Mouse (Mus musculus) gastrocnemius, postnatal 14 days (tissue): ENCODE measurements around the gene Gpam. TPM values are rescaled to one million over a fixed set of nuclear protein-coding genes. Genes with fewer than 3 reads are reported as not detected.
"Not testable (repeated sequence)": the region's sequence is repeated elsewhere in the genome, so short reads cannot be mapped to it uniquely, and the experiment has no call there.

Experiments
- DNase-seq: peaks from one replicate; pipeline ENCODE4 v3.0.0; 2021; ENCODE audit warnings: mixed read lengths
- intact Hi-C: fragments of 180-260 bp; cut with DNase I; formaldehyde crosslinking; loops from one replicate; pipeline ENCODE4 v1.15.1; 2025; ENCODE audit warnings: low total_unique reads
- long read RNA-seq, 2 experiments: library from polyadenylated mRNA; stranded (forward); transcript quantifications; one replicate each; pipeline ENCODE4 v2.0.0; 2021
- total RNA-seq, 2 experiments: library from RNA; stranded (reverse); gene quantifications; 2 replicates each; pipeline ENCODE4 v1.2.3; 2021

Gpam gene
- 100 to 1,000 TPM; 118 to 123 TPM for total RNA-seq
- long read RNA-seq, experiment 1, transcript Gpam-201 (21 exons, 3,832 nt): major isoform, 23 of 93 reads
- long read RNA-seq, experiment 1, partial matches to known transcripts: 45 of 93 reads
- long read RNA-seq, experiment 1, other reads (novel, unspliced or antisense): 25 of 93 reads
- long read RNA-seq, experiment 2, transcript Gpam-201 (21 exons, 3,832 nt): major isoform, 54 of 176 reads
- long read RNA-seq, experiment 2, partial matches to known transcripts: 86 of 176 reads
- long read RNA-seq, experiment 2, other reads (novel, unspliced or antisense): 36 of 176 reads

- no peak for DNase-seq
- intact Hi-C loops: loop anchor here (5.0 kb wide), 1 partner anchor 50 kb away; no protein-coding TSS in a partner anchor
These were observed at the start of gene Gpam for GRCm38 (mm10) chr19:55127072-55127718. Gpam (minus strand) TSS chr19:55127238.

DNA sequence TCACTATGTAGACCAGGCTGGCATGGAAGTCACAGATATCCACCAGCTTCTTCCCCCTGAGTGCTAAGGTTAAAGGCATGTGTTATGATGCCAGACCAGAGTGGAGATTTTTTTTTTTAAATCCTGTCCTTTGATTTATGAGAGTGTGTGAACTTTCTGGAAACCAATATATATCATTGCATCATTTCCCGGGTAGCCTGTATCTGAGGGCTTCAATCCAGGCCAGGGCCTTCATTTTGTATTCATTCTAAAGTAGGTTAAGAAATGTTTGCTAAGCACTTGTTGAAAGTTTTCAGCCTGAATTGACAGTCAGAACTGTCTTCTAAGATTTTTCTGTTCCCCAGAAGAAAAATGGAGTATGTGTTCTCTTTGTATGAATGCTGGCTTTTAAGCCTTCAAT, 44.5 kb upstream of the Gpam start:
- intact Hi-C loops: no loop called here
- no peak for DNase-seq

DNA sequence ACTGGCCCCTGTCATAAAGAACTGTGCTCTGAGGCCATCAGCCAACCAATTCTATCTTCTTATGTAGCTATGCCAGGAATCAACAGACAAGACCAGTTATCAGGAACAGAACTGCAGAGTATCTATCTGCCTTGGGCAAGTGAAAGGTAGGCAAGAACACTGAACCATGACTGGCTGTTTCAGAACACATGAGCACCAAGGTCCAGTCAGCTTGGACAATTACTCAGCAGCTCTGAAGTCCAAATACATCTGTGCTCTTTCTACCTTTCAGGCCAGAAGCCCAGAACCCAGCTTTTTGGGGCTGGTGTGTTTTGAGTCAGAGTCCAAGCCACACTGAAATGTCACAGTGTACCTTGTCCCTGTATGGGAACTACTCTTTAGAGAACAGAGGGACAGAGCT, 43.4 kb upstream of the Gpam start:
- intact Hi-C loops: no loop called here

GRCm38 (mm10) chr19:55169236-55169729, 42.2 kb upstream of the Gpam start:
- intact Hi-C loops, DNase-seq: not testable (repeated sequence)

More for the DNA sequence above, 43.4 kb upstream of the Gpam start:
- no peak for DNase-seq

DNA sequence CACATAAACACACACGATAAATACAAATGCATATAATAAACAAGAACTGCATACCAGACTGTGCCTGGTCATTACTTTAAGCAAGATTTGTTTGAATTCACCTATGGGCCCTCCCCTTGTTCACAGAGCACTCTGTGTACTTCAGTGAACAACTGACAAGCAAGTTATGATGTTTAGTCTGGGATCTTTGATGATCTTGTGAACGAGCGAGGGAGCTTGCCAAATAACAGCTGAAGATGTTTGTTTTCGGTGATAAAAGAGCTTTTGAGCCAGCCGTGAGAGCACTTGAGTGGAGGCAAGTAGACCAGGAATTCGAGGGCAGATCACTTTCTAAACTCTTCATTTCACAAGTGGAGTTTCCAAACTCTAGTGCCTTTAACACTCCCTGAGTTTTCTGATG, 41.3 kb upstream of the Gpam start:
- intact Hi-C loops: no loop called here
- no peak for DNase-seq

GRCm38 (mm10) chr19:55167741-55168140, 40.7 kb upstream of the Gpam start:
- DNase-seq: no peak
- intact Hi-C loops: no loop called here

- intact Hi-C loops: no loop called here
- no peak for DNase-seq
These were observed 39.7 kb upstream of the Gpam start for GRCm38 (mm10) chr19:55166741-55167140.

- no peak for DNase-seq
- intact Hi-C loops: no loop called here
These were observed 38.9 kb upstream of the Gpam start for GRCm38 (mm10) chr19:55165954-55166353.

DNA sequence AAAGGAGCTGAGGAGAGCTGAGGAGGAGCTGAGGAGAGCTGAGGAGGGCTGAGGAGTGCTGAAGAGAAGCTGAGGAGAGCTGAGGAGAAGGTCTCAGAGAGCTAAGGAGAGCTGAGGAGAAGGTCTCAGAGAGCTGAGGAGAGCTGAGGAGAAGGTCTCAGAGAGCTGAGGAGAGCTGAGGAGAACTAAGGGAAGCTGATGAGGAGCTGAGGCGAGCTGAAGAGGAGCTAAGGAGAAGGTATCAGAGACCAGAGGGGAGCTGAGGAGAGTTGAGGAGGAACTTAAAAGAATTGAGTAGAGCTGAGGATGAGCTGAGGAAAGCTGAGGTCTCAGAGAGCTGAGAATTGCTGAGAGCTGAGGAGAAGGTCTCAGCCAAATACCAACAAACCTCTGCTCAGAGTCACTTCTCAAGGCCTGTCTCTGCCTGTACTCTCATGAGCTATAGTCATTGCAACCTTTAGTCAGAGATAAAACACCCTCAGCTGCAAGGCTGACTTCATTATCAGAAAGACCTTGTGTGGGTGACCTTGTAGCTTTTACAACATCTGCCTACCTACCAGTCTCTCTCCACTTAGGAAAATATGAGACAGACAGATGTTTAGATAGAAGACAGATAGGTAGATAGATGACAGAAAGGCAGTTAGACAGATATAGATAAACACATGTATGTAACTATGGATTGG, 38.3 kb upstream of the Gpam start:
- no peak for DNase-seq
- intact Hi-C loops: no loop called here

GRCm38 (mm10) chr19:55164162-55164561, 37.1 kb upstream of the Gpam start:
- intact Hi-C loops: no loop called here
- DNase-seq: no peak

- intact Hi-C loops: no loop called here
- DNase-seq: no peak
These were observed 35.2 kb upstream of the Gpam start for GRCm38 (mm10) chr19:55162271-55162670.

GRCm38 (mm10) chr19:55159826-55160225, 32.8 kb upstream of the Gpam start:
- intact Hi-C loops: no loop called here
- no peak for DNase-seq

GRCm38 (mm10) chr19:55158606-55159005, 31.6 kb upstream of the Gpam start:
- DNase-seq: no peak
- intact Hi-C loops: no loop called here

- intact Hi-C loops: no loop called here
- no peak for DNase-seq
These were observed 30.0 kb upstream of the Gpam start for GRCm38 (mm10) chr19:55157029-55157428.

- DNase-seq: no peak
- intact Hi-C loops: no loop called here
These were observed 25.9 kb upstream of the Gpam start for GRCm38 (mm10) chr19:55152983-55153382.

- DNase-seq, intact Hi-C loops: not testable (repeated sequence)
These were observed 25.2 kb upstream of the Gpam start for GRCm38 (mm10) chr19:55152274-55152673.

DNA sequence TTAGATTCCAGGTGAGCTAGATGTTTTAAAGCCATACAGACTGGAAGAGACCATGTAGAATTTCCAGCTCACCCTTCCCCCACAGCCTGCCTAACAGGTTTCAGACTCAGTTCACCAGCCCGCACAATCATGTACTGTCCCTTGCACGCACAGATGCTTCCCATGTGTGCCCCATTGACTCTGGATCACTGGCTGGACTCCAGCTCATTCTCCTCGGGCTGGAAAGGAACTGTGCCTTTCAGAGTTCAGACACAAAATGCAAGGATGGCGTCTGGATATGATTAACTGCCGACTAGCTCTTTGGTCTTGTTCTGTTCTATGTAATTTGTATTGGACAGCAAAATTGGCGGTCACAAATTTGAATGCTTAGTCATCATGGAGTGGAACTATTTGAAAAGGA, 22.6 kb upstream of the Gpam start:
- no peak for DNase-seq
- intact Hi-C loops: no loop called here

- intact Hi-C loops: no loop called here
- DNase-seq: no peak
These were observed 21.1 kb upstream of the Gpam start for GRCm38 (mm10) chr19:55148109-55148508.

GRCm38 (mm10) chr19:55147568-55147967, 20.5 kb upstream of the Gpam start:
- DNase-seq: no peak
- intact Hi-C loops: no loop called here

- intact Hi-C loops: no loop called here
- DNase-seq: no peak
These were observed 18.1 kb upstream of the Gpam start for GRCm38 (mm10) chr19:55145136-55145535.

GRCm38 (mm10) chr19:55144691-55145090, 17.7 kb upstream of the Gpam start:
- intact Hi-C loops: no loop called here
- no peak for DNase-seq
